13 mouse cellular contexts compared by ENCODE assay signal in the genomic region with DNA sequence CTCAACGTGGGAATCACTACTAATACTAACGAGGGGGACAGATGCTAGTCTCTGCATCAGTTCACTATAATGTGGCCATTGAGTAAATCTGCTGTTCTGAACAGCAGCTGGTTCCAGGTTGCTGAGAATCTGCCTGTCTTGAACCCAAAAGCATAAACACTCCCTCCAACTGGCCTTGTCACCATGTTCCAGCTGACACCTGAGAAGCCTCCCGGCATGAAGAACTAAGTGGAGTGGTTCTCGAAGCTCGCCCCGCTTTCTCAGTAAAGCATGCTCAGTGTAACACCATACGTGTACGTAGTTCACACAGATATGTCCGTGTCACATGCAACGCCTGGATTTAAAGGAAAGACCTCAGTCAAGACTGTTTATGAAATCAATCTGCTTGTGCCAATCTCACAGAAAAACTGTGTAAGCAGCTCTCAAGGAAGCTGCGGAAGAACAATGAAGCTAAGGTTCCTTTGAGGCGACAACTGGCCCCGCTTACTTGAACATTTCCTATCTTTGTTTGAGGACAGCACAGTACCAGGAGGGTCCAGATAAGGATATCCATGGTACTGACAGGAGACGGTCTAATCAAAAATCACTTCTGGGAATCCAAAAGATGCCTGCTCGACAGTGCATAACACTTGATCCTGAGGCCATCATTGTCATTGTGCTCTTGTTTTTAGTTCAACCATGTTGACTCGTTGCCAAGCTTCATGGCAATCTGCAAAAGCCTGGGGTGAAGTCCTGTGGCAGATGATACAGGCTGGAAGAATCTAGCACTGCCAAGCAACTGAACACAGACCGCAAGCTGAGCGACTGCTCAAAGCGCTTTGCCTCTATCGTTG.
DNase-seq lines count a peak whose midpoint lies in the region; ATAC-seq and TF ChIP-seq lines count a peak whose summit lies in the region.
"Had no signal": no experiment of that assay in that cellular context is flagged by ENCODE, and none has a peak within 500 bp of the region (broad histone marks: within the 10 kb centered on the region; RNA-seq: fewer than 3 reads in every experiment).

No protein-coding gene starts in this region.

- H3K27me3 ChIP-seq in midbrain, embryonic 14.5 days (ENCODE audit: control insufficient read depth, insufficient read depth, low read length): no peaks in the 10 kb centered on the region
- H3K27me3 ChIP-seq in midbrain, embryonic 15.5 days (replicated peaks): no peaks in the 10 kb centered on the region
- H3K27me3 ChIP-seq in limb, embryonic 14.5 days (ENCODE audit: control insufficient read depth, insufficient read depth, low read length): no peaks in the 10 kb centered on the region
- no peaks in the 10 kb centered on the region for H3K27me3 ChIP-seq in stomach, postnatal 0 days (ENCODE audit: control insufficient read depth, insufficient read depth, low read length)
- no peaks in the 10 kb centered on the region for H3K27me3 ChIP-seq in kidney, embryonic 15.5 days

- 77% methylated on average over 20 of the region's 20 CpGs for WGBS in midbrain, embryonic 14.5 days
- WGBS in midbrain, embryonic 15.5 days: 77% methylated on average over 20 of the region's 20 CpGs
- WGBS in limb, embryonic 14.5 days: 64% methylated on average over 20 of the region's 20 CpGs
- 63% methylated on average over 20 of the region's 20 CpGs for WGBS in stomach, postnatal 0 days
- 57% methylated on average over 20 of the region's 20 CpGs for WGBS in kidney, embryonic 15.5 days

- no peak for ATAC-seq in midbrain, embryonic 14.5 days (ENCODE audit: low FRiP score, low TSS enrichment)
- no peak for ATAC-seq in midbrain, embryonic 15.5 days (replicated peaks)
- peak; percentile 60; the same call in 1 of the 2 replicates for ATAC-seq in limb, embryonic 14.5 days (ENCODE audit: low FRiP score, low read depth)
- ATAC-seq in stomach, postnatal 0 days (ENCODE audit: low FRiP score, low TSS enrichment): 0 out of 2 replicates have a peak, but pooled peaks have one; percentile 18
- no peak for ATAC-seq in kidney, embryonic 15.5 days (replicated peaks; ENCODE audit: low FRiP score)
- ATAC-seq: activated CD4-positive, CD25-positive, alpha-beta regulatory T cell, adult 4 months had no signal

- intact Hi-C loops in gastrocnemius, adult 2 months (cut with DNase I): no loop called here

- no peak overlapping the region for H3K4me2 ChIP-seq in midbrain, embryonic 14.5 days (ENCODE audit: low read length)
- no peak overlapping the region for H3K4me2 ChIP-seq in midbrain, embryonic 15.5 days
- H3K4me2 ChIP-seq in limb, embryonic 14.5 days (replicated peaks; ENCODE audit: low read depth, low read length, severe bottlenecking): no peak overlapping the region
- no peak overlapping the region for H3K4me2 ChIP-seq in stomach, postnatal 0 days (replicated peaks; ENCODE audit: low read depth)
- no peak overlapping the region for H3K4me2 ChIP-seq in kidney, embryonic 15.5 days

- no peaks in the 10 kb centered on the region for H3K9me3 ChIP-seq in midbrain, embryonic 14.5 days (ENCODE audit: control insufficient read depth, low read length)
- no peaks in the 10 kb centered on the region for H3K9me3 ChIP-seq in midbrain, embryonic 15.5 days
- no peaks in the 10 kb centered on the region for H3K9me3 ChIP-seq in limb, embryonic 14.5 days (ENCODE audit: control insufficient read depth, low read length)
- no peaks in the 10 kb centered on the region for H3K9me3 ChIP-seq in stomach, postnatal 0 days (ENCODE audit: control insufficient read depth, low read length)
- H3K9me3 ChIP-seq in kidney, embryonic 15.5 days (replicated peaks): no peaks in the 10 kb centered on the region

- H3K4me3 ChIP-seq in gastrocnemius, adult 2 months: no peak overlapping the region
- H3K4me3 ChIP-seq in midbrain, embryonic 14.5 days (replicated peaks; ENCODE audit: low read depth, low read length): no peak overlapping the region
- no peak overlapping the region for H3K4me3 ChIP-seq in midbrain, embryonic 15.5 days
- no peak overlapping the region for H3K4me3 ChIP-seq in limb, embryonic 14.5 days (replicated peaks; ENCODE audit: low read length)
- H3K4me3 ChIP-seq in stomach, postnatal 0 days (ENCODE audit: low read depth, low read length): no peak overlapping the region
- no peak overlapping the region for H3K4me3 ChIP-seq in kidney, embryonic 15.5 days (replicated peaks)
- H3K4me3 ChIP-seq: erythroblast, embryonic 14.5 days had no signal

- no peak for TF ChIP-seq EP300 in stomach, postnatal 0 days (optimal IDR thresholded peaks at IDR 0.05)

- H3K4me1 ChIP-seq in midbrain, embryonic 14.5 days (ENCODE audit: control insufficient read depth, insufficient read depth, low read length): no peaks in the 10 kb centered on the region
- no peaks in the 10 kb centered on the region for H3K4me1 ChIP-seq in midbrain, embryonic 15.5 days
- H3K4me1 ChIP-seq in limb, embryonic 14.5 days (ENCODE audit: control insufficient read depth, insufficient read depth, low read length): 0 out of 2 replicates have a peak, but pooled peaks cover 3% of the 10 kb centered on the region
- no peaks in the 10 kb centered on the region; the same call in 1 of the 2 replicates for H3K4me1 ChIP-seq in stomach, postnatal 0 days (replicated peaks; ENCODE audit: control insufficient read depth, insufficient read depth)
- peaks cover 19% of the 10 kb centered on the region for H3K4me1 ChIP-seq in kidney, embryonic 15.5 days

- peak overlapping the region; percentile 74 for H3K27ac ChIP-seq in gastrocnemius, adult 2 months
- no peak overlapping the region for H3K27ac ChIP-seq in midbrain, embryonic 14.5 days (replicated peaks; ENCODE audit: low read depth, low read length)
- H3K27ac ChIP-seq in midbrain, embryonic 15.5 days: no peak overlapping the region
- H3K27ac ChIP-seq in limb, embryonic 14.5 days (replicated peaks; ENCODE audit: low read depth, low read length): no peak overlapping the region
- no peak overlapping the region for H3K27ac ChIP-seq in stomach, postnatal 0 days (replicated peaks)
- H3K27ac ChIP-seq in kidney, embryonic 15.5 days: no peak overlapping the region
- H3K27ac ChIP-seq: liver, embryonic 14.5 days had no signal

- TF ChIP-seq POLR2A in limb, embryonic 14.5 days (IDR thresholded peaks at IDR 0.05; ENCODE audit: borderline replicate concordance, extremely low read depth, insufficient read depth, insufficient read length): no peak

- no peak for TF ChIP-seq CTCF in gastrocnemius, adult 2 months (IDR thresholded peaks at IDR 0.05)
- TF ChIP-seq CTCF in stomach, postnatal 0 days (IDR thresholded peaks at IDR 0.05; ENCODE audit: low read depth): no peak

- peak; percentile 29 for DNase-seq in gastrocnemius, adult 2 months
- DNase-seq in gastrocnemius, adult 18-20 months (ENCODE audit: low spot score): no peak
- peak; percentile 4 for DNase-seq in midbrain, embryonic 14.5 days
- no peak for DNase-seq in limb, embryonic 14.5 days (ENCODE audit: low spot score)
- no peak for DNase-seq in stomach, postnatal 0 days (ENCODE audit: low spot score)
- no peak for DNase-seq in gastrocnemius, postnatal 10 days
- DNase-seq: kidney, adult 8-10 months had no signal

- no peaks in the 10 kb centered on the region for H3K36me3 ChIP-seq in midbrain, embryonic 14.5 days (ENCODE audit: control insufficient read depth, insufficient read depth, low read length)
- no peaks in the 10 kb centered on the region for H3K36me3 ChIP-seq in midbrain, embryonic 15.5 days (replicated peaks)
- H3K36me3 ChIP-seq in limb, embryonic 14.5 days (ENCODE audit: control insufficient read depth, insufficient read depth, low read length): no peaks in the 10 kb centered on the region
- no peaks in the 10 kb centered on the region for H3K36me3 ChIP-seq in stomach, postnatal 0 days (ENCODE audit: control insufficient read depth, insufficient read depth, low read length)
- H3K36me3 ChIP-seq in kidney, embryonic 15.5 days: no peaks in the 10 kb centered on the region
- H3K36me3 ChIP-seq: G1E had no signal

- H3K9ac ChIP-seq in midbrain, embryonic 14.5 days (replicated peaks; ENCODE audit: low read length): no peak overlapping the region
- no peak overlapping the region for H3K9ac ChIP-seq in midbrain, embryonic 15.5 days
- H3K9ac ChIP-seq in limb, embryonic 14.5 days (ENCODE audit: low read depth, low read length, severe bottlenecking): no peak overlapping the region
- H3K9ac ChIP-seq in stomach, postnatal 0 days (ENCODE audit: low read length): no peak overlapping the region
- no peak overlapping the region for H3K9ac ChIP-seq in kidney, embryonic 15.5 days
- H3K9ac ChIP-seq: liver, embryonic 14.5 days had no signal

Comparison
In these comparisons a context has a peak if more than half of its experiments do, and no peak if none do; other contexts are left out.
1. DNase-seq: peak in gastrocnemius, adult 2 months (single experiment) and midbrain, embryonic 14.5 days (single experiment); none in gastrocnemius, adult 18-20 months (single experiment), limb, embryonic 14.5 days (single experiment), stomach, postnatal 0 days (single experiment) and gastrocnemius, postnatal 10 days (single experiment).
2. ATAC-seq: peak in limb, embryonic 14.5 days (single experiment) and stomach, postnatal 0 days (single experiment); none in midbrain, embryonic 14.5 days (single experiment), midbrain, embryonic 15.5 days (single experiment) and kidney, embryonic 15.5 days (single experiment).